Mouse (Mus musculus) left cerebral cortex, adult 9 months (tissue): ENCODE results near the gene D930048N14Rik.
"Not testable (repeated sequence)": the region's sequence is repeated elsewhere in the genome, so short reads cannot be mapped to it uniquely, and the experiment has no call there.

Experiments
- DNase-seq, 2 experiments: peaks; one replicate each; pipeline ENCODE4 v3.0.0; 2022; ENCODE audit warnings: low spot score in 2 of 2

The D930048N14Rik gene

DNA sequence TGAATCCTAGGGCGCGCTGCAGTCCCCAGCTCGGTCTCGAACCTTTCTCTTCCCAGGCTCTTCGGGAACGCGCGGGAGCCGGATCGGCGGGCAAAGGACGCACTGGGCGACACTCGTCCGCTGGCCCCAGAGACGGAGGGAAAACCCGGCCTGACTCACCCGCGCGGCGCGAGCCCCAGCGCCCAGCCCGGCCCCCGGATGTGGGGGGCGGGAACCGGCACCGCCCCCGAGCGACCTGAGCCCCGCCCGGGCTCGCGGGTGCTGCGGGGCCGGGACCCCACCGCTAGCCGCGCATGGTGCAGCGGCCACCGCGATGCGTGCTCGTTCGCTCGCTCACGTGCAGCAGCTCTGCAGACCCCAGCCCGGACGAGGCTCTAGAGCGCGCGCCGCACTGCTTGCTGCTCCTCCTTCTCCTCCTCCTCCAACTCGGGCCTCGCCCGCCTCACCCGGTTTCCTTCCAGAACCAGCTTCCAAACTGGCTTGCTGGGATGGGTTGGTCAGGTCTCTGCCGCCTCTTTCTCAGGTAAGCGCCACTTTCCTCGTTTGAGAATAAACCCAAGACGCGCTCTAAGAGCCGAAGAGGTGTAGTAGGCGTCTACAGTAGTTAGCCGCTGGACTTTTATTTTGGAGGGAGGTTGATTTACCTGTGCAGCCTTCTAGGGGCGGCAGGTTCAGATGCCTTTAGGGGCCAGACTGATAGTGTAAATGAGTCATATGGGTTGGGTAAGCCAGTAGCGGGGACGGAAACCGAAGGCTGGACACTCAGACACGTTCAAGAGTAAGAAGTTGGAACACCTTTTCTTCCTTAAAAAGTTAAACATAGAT lies at the start of gene D930048N14Rik, which contains the start of gene N4bp3:
D930048N14Rik (plus strand) TSS at position 264 of the 825 bp plus-strand sequence.
N4bp3 (minus strand) TSS at position 152 of the 825 bp plus-strand sequence.
- DNase-seq: no peak

DNA sequence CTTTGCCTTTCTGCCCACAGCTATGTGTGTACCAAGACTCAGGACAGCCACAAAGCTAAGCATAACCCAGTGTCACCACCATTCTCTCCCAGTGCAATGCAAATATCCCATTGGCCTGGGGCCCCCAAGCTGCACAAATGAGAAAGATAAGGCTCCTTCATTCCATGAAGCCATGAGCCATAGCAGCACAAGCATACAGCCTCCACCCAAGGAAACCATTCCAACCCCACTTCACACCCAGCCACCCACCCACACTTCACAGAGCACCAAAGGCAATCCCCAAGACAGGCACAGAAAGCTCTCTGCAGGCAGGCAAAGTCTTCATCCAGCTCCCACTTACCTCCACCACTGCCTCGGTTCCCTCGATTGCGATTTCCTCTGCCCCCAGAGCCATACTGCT lies 48.5 kb upstream of the D930048N14Rik start:
- no peak for DNase-seq

DNA sequence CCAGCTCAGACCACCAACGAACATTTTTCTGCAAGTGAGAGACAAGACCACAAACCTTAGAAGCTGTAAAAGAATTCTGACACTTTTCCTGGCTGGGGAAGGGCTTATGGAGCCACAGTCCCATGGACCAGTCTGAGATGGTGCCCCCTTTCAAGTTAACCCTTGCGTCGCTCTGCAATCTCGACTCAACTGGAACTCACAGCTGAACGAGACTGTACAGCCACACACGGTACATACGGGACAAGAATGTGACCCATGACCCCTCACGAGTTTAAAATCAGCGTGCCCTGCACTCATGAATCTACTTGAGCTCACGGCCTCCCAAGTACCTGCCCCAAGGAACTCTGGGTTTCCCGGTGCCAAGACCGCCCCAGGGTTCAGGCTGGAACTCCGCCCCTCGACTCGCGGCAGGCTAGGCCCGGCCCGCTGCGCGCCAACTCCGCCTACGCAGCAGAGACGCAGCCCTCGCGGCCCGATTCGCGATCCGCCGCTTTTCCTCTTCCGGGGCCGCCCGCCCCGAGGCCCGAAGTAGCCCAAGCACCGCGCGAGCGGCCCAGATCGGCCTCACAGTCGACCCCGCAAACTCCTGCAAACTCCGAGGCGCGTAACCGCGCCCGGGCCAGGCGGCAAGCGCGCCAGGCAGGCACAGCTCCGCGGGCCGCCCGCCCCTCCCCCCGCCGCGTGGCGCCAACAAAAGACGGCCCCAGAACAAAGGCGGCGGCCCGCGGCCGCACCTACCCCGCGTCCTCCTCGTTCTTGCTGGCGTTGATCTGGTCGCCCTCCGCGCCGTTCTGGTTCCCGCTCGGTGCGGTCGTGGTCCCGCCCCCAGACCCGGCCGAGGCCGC lies 44.9 kb upstream of the D930048N14Rik start:
- peak in 1 of 2 experiments; percentile 72 for DNase-seq

DNA sequence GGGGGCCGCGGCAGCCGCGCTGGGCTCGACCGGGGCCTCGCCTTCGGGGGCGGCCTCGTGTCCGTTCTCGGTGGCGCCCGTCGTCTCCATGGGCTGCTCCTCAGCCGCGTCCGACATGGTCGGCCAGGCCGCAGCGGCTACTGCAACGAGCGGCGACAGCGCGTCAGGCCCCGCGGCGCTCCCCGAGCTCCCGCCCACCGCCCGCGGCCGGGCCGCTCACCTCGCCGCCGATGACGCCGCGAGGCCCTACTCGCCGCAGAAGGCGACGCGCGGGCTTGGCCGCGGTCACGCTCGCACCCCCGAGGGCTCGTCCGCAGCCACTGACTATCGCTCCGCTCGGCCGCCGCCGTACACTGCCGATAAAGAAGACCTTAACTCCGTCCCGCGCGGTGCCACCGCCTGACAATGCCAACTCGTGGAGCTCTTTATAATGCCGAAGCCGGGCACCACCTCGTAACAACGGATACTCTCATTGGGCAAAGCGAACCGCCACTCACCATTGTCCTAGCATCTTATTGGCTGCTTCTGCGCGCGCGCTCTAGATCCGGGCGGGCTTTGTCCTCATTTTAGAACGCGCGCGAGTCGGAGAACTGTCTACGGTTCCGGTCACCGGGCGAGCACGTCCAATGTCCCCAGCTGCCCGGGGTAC lies 44.2 kb upstream of the D930048N14Rik start, which contains the start of gene Hnrnpab:
Hnrnpab (minus strand) TSS at position 401 of the 649 bp plus-strand sequence.
- DNase-seq: peak; percentile 93 to 99

DNA sequence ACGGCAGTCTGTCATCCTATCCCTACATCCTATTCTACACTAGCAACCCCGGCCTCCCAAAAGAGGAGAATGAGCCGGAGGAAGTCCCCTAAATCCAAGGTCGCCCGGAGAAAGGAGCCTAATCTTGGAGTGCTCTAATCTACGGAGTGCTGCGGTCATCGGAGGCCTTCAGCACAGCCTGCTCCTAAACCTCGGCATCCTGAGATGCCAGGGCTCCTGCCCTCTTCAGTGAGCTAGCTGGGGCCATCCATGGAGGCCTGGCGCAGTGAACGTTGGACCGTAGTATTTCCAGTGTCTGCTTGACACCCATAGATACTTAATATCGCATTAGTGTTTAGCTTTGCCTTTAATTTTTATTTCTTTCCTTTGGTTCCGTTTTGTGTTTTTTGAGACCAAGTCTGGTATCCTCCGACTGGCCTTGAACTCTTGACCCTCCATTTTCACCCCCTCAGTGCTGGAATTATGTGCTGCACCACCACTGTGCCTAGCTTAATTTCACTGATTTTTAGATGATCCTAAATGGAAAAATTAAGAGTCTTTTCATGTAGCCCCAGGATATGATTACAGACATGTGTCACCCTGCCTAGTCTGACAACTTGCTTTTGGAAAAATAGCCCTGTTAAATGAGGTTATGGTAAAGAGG lies 43.5 kb upstream of the D930048N14Rik start:
- no peak for DNase-seq

DNA sequence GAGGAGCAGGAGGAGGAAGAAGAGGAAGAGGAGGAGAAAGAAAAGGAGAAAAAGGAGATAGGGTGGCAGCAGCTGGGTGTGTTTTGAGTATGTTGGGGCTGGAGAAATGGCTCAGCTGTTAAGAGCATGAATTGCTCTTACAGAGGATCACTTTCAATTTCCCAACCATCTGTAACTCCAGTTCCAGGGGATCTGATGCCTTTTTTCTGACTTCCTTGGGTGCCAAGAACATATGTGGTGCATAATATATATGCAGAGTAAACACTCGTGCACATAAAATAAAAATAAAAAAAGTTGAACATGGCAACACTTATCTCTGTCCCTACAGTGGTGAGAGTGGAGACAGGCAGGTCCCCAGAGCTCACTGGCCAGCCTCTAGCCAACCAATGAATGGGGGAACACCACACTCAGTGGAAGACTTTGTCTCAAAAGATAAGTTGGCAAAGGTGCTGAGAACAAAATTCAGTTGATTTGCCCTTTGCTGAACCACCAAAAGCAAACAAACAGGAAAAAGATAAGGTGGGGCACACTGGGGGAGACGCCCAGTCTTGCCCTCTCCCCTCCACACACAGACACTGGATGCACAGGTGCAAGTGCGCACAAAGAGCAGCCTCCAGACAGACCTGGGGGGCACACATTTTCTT lies 41.4 kb upstream of the D930048N14Rik start:
- DNase-seq: no peak

DNA sequence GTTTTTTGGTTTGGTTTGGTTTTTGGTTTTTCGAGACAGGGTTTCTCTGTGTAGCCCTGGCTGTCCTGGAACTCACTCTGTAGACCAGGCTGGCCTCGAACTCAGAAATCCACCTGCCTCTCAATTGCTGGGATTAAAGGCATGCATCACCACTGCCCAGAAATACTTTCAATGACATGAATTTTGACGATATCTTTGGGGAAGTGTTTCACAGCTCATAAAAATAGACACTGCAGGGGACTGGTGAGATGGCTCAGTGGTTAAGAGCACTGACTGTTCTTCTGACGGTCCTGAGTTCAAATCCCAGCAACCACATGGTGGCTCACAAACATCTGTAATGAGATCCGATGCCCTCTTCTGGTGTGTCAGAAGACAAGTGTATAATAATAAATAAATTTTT lies 40.8 kb upstream of the D930048N14Rik start:
- not testable (repeated sequence) for DNase-seq

DNA sequence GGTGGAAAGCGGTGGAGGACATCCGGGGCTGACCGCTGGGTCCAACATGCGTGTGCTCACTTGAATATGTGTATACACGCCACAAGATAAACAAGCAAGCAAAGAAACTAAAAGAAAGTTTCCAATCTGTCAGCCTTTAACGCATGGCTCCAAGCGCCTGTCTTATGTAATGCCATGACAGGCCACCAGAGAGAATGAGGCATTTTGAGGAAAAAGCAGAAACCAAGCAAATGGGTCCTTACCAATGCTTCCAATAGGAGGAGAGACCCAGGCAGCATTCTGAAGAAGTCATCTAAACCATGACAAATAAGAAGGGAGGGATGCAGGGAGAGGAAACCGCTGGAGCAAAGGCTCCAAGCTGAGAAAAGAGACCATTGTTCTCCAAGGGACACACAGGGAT lies 36.5 kb upstream of the D930048N14Rik start:
- DNase-seq: no peak

DNA sequence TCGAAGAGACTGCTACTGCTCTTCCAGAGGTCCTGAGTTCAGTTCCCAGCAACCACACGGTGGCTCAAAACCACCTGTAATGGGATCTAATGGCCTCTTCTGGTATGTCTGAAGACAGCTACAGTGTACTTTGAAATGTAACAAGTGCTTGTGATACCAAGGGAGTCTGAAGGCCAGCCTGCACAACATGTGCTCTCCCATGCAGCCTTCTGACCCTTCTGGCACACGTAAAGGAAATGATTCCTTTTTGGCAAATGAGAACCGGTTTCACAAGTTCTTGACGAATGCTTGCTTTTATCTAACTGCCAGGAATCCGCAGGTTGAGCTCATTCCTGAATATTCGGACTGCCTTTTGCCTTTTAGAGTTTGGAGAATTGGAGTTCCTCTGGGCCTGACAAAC lies 35.6 kb upstream of the D930048N14Rik start:
- no peak for DNase-seq

DNA sequence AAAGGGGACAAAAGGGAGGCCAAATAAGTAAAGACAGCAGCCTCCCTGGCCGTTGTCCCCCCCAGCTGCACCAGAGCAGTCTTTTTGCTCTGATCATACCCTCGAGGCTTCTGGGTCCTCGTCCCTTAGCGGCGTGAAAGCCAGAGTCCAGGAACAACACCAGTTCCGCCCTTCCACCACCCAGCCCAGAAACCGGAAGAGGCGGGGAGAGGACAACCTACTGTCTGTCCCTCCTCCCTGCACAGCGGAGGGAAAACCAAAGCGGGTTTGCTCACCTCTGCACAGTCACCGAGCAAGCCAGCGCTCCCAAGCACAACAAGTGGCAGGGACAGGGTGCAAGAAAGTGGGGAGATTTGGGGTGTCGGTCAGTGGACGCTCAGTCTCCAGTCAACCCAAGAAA lies 35.2 kb upstream of the D930048N14Rik start:
- no peak for DNase-seq

DNA sequence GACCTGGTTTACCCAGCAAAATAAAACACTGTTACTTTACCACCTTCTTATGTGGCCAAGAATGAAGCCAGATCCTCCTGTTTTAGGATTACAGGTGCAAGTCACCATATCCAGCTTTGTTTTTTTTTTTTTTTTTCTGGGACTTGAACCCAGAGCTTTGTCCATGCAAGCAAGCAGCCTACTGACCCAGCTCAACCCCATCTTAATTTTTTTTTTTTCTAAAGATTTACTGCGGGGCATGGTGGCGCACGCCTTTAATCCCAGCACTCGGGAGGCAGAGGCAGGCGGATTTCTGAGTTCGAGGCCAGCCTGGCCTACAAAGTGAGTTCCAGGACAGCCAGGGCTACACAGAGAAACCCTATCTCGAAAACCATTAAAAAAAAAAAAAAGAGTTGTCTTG lies 34.6 kb upstream of the D930048N14Rik start:
- not testable (repeated sequence) for DNase-seq

DNA sequence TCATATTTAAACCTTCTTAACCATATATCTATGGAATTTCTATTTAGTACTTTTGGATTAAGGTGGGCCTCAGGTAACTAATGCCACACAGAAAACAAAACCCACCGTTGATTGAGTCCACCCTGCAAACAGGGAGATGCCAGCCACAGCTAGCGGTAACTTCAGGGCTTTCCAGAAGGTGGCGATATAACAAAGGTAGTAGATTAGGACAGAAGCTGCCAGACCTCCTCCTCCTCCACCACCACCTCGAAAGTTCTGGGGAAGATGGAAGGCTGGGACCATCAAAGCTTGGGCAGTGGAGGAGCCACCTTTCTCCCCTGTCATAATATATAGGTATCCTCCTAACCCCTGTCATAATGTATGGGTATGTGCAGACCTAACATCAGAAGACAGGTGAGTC lies 33.1 kb upstream of the D930048N14Rik start:
- DNase-seq: peak in 1 of 2 experiments; percentile 80

DNA sequence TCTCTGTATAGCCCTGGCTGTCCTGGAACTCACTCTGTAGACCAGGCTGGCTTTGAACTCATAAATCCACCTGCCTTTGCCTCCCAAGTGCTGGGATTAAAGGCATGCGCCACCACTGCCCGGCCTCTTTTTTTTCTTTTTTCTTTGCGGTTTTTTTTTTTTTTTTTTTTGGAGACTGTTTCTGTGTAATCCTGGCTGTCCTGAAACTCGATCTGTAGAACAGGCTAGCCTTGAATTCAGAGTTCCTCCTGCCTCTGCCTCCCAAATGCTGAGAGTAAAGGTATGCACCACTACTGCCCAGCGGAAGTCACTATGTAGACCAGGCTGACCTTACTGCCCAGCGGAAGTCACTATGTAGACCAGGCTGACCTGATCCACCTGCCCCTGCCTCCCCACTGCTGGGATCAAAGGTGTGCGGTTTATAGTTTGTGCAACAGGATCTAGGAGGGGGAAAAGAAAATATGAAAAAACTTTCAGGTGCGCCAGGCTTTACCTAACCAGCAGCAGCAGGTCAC lies 31.8 kb upstream of the D930048N14Rik start:
- no peak for DNase-seq

DNA sequence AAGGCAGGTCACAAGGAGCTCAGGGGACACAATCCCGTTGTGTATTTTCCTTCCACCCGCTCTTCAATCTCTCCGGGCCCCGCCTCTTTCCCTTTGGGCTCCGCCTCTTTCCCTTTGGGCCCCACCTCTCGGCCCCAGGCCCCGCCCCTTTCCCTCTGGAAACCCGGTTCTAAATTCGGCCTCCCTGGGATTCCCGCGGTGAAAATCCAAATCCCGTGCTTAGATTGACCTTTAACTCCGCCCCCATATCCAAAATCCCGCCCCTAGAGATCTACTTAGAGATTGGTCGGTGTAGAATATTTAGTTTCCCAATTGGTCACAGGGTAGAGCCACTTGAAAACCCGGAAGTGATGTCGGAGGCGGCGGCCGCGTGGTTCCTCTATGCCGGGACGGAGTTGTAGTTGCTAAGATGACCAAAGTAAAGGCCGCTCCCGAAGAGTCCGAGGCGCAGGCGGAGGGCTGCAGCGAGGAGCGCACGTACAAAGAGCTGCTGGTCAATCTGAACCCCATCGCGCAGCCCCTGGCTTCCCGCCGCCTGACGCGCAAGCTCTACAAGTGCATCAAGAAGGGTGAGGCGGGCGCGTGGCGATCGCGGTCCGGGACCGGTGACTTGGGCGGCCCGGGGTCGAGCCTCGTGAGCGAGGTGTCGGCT lies 31.2 kb upstream of the D930048N14Rik start, which contains the start of gene Nhp2:
Nhp2 (plus strand) TSS at position 327 of the 652 bp plus-strand sequence.
- peak; percentile 93 to 97 for DNase-seq

DNA sequence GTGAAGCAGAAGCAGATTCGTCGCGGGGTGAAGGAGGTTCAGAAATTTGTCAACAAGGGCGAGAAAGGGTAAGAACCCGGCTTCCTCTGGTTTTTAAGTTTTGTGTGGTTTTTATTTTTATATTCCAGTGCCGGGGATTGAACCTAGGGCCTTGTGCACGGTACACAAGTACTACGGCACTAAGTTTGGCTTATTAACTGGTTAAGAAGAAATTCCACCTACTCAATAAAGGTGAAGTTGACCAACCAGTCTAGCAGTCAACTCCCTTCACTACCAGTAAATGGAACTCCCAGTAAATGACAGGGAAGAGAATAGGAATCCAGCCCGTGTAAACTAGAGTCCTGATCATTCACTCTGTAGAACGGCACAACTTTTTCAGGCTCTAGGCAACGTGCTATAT lies 30.7 kb upstream of the D930048N14Rik start:
- DNase-seq: no peak

DNA sequence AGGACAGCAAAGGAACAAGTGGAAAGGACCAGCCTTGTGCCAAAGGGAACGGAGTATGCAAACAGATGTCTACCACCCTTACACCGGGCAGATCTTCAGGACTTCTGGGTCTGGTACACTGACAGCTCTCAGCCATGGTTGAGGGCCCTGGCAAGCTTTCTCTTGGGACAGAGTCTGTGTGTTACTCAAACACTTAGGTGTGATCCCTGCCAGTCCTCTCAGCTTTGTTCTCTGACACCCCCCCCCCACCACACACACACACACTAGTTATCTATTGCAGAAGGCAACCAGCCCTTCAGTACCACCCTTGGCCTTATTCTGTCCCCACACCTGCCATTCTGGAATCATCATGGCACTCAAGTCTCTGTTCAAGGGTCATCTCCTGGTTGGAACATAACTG lies 29.0 kb upstream of the D930048N14Rik start:
- DNase-seq: no peak

DNA sequence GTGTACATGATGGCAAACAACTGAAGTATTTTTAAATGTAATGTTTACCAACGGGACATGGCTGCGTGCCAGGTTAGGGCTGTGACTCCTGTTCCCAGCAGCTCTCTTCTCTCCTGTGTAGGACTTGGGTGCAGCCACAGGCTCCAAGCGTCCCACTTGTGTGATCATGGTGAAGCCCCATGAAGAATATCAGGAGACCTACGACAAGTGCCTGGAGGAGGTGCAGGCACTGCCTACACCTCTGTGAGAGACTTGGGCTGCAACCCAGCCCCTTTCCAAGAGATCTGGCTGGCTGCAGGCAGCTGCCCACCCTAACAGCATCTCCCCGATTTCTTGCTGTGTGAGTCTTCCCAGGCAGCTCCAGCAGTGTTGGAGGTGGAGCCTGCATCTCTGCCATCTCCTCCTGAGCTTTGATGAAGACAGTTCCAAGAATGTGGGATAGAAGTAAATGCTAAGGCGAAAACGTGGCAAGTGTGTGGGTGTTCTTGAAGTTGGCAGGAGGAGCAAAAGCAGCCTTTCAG lies 27.7 kb upstream of the D930048N14Rik start:
- peak; percentile 87 to 91 for DNase-seq

DNA sequence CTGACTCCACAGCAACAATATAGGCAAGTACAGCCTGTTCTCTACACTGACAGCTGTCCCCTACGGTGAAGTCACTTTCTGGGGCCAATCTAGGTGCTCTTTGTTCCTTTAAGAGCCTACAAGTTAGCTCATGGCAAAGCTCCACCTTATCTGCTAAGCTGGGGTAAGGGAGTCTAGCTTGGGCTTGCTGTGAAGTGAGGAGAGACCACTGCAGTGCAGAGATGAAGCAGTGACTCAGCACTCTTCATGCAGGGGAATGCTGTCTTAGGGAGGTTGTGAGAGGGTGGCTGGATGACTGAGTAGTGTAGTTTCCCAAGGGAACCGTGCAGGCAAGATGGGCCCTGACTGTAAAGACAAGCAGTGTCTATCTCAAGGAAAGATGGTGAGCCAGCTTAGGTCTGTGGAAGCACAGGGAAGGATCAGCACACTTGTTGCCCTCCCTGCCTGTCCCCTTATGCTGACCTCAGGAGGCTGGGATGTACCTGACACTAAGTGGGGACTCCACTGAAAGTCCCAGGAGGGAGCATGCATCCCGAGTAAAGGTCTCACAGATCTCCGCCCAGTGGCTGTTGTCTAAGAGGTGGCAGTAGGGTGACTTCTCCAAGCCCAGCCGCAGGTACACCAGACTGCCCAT lies 25.4 kb upstream of the D930048N14Rik start:
- DNase-seq: no peak

DNA sequence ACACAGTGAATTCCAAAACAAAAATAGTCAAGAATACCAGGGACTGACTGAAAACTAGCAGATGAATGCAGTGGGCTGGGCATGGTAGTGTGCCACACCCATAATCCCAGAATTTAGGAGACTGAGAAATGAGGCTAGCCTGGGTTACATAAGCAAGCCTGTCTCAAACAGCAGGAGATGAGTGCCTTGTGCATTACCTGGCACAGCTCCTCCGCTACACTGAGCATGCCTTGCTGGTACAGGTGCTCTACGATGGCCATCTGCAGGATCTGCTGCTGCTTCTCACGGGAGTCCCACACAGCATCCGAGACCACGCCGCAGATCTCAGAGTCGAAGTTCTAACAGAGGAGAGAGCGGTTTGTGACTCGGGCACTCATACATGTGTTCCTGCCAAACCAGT lies 23.3 kb upstream of the D930048N14Rik start:
- peak in 1 of 2 experiments; percentile 60 for DNase-seq
